Mouse (Mus musculus): ENCODE data around the gene Hsf2bp.
A peak's percentile ranks its signal among the peaks of the same experiment; 100 is the strongest.

Hsf2bp gene

DNA sequence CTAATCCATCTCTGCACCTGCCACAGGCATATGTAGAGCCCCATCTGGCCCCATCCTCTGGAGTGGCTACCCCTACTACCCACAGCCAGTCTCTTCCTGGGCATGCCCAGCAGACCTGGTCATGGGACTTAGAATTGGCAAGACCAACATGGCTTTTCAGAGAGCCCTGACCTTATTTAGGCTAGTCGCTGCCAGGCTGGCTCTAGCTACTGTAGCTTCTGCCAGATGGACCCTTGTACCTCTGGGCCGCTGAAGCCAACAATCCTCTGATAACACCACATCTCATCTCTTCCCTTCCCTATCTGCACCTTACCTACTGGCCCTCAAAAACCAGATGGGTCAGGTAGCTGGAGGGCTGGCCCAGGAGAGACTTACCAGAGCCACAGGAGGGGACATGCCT is 127.2 kb downstream of the Hsf2bp start:
- no peak for DNase-seq (ENCODE audit: low spot score in 2 of 2)

DNA sequence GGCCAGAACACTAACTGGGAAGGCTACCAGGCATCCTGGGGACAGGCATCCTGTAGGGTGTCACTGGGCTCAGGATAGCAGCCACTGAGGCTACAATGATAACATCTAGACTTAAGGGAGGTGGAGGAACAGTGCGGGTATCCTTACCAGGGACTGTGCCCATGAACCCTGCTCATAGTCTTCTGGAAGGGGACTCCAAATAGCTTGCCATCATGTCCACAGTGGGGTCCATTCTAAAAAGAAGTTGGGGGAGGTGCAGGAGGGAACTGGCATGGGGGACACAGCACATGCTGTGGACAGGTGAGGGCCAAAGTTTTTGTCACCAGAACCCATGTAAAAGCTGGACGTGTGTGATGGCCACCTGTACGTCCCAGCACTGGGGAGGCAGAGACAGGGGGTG is 129.7 kb downstream of the Hsf2bp start:
- no peak for DNase-seq (ENCODE audit: low spot score in 2 of 2)

DNA sequence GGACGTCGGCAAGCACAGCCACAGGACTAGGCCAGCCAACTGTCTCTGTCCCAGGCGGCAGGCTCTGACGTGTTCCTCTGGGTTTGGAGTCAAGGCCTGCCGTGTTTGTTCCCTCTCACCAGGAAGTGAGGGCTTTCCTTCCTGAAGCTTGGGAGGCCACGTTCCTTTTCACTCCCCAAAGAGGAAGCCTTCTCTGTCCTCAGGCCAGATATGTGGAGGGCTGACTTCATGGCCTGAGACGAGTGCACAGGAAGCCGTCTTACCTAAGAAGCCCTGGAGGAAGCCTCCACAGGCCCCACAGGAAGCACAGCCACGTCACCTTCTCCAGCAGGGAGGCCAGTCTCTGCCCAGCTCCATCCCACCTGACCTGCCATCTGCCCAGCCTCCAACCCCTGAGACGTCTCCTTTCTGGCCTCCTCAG is 130.3 kb downstream of the Hsf2bp start:
- peak; percentile 22 to 34 for DNase-seq (ENCODE audit: low spot score in 2 of 2)

DNA sequence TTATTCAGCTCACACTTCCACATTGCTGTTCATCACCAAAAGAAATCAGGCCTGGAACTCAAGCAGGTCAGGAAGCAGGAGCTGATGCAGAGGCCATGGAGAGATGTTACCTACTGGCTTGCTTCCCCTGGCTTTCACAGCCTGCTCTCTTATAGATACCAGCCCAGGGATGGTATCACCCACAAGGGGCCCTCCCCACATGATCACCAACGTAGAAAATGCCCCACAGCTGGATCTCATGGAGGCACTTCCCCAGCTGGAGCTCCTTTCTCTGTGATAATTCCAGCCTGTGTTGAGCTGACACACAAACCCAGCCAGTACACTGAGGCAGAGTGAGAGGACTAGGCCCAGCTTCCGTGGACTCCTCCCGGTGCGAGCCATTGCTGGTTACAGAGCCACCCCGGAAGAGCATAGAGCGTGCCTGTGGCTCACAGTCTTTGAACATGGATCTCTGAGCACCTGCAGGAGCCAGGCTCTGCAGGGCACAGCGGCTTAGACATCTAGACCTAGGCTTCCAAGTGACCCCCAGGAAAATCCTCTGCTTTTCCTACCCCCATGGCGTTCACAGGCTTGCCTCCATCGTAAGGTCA is 130.9 kb downstream of the Hsf2bp start:
- no peak for DNase-seq (ENCODE audit: low spot score in 2 of 2)

DNA sequence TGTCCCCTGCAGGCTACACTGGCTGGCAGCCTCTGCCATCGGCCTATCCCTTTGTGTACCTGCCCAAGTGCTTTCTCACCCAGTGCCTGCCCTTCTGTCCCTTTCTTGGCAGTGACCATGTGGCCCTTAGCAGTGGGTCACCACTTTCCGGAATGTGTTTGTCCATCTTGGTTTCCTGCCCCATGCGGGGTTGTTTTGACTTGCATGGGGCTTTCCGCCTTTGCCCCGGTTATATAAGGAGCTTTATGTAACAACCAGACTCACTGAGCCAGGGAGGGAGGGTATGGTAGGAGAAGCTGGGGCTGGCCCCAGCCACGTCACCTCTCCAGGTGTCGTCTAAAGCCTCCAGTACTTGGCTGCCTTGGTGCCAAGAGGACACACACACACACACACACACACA is 132.1 kb downstream of the Hsf2bp start:
- peak in 1 of 2 experiments; percentile 13 for DNase-seq (ENCODE audit: low spot score in 2 of 2)

DNA sequence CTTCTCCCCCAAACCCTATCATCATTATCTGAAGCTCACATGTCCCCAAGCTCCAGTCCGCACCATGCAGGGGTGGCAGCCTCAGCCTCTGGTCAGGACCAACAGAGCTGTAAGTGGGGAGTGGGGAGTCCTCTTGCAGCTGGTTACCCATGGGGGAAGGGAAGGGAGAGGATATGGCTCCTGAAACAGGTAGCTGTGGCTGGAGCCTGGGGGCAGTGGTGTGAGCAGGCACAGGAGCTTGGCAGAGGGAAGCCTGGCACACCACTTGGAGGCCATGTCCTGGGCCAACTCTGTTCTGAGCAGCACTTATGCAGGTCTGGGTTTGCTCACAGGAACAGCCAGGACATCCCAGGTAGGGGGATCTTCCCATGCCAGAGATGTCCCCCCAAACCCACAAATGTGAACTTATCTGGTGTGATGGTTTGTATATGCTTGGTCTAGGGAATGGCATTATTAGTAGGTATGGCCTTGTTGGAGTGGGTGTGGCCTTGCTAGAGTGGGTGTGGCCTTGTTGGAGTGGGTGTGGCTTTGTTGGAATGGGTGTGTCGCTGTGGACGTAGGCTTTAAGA is 133.4 kb downstream of the Hsf2bp start:
- no peak for DNase-seq (ENCODE audit: low spot score in 2 of 2)

DNA sequence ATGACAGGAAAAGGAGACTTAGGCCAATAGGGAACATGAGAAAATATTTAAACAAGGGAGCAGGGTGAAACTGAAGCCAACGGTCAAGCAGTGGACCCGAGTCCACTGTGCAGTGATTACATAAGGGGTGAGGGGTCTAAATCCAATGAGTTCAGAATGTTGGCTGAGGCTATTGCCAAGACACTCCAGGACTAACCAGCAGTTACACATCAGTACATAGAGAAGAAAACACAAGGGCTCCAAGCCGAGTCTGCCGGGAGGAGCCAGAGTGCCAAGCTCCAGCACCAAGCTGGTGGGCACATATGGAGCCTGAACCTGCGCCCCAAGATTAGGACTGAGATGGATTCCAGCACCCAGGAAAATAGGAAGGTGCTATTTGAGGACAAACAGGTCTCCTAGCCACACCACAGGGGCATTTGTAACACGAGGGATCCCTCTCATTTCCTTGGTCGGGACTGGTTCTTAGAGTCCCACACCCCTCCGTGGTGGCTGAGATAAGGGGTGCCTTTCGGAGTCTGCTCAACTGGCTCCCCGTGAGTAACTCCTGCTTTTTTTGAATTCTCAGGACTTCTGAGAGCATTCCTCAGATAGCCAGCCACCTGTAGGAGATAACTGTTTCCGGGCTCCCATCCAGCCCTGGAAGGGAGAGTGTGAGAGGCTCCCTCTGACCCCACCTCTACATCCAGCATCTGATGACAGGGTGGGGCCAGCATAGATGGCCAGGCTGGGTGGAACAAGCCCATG is 134.5 kb downstream of the Hsf2bp start:
- no peak for DNase-seq (ENCODE audit: low spot score in 2 of 2)

DNA sequence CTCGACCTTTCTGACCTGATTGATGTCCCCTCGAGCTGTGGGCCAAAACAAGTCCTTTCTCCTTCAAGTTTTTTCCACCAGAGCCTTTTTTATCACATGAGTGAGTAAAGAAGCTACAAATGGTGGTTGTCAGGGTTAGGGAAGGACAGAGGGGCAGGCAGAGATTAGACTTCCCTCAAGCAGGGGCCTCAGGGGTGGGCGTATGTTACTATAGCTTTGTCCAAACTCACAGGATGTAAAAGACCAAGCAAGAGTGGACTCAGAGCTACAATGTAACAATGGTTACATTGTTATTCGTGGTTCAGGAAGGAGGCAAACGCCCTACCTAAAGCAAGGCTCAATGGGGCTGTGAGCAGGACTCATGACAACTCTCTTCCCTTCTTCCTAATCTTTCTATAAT is 137.2 kb downstream of the Hsf2bp start:
- DNase-seq (ENCODE audit: low spot score in 2 of 2), result no peak

DNA sequence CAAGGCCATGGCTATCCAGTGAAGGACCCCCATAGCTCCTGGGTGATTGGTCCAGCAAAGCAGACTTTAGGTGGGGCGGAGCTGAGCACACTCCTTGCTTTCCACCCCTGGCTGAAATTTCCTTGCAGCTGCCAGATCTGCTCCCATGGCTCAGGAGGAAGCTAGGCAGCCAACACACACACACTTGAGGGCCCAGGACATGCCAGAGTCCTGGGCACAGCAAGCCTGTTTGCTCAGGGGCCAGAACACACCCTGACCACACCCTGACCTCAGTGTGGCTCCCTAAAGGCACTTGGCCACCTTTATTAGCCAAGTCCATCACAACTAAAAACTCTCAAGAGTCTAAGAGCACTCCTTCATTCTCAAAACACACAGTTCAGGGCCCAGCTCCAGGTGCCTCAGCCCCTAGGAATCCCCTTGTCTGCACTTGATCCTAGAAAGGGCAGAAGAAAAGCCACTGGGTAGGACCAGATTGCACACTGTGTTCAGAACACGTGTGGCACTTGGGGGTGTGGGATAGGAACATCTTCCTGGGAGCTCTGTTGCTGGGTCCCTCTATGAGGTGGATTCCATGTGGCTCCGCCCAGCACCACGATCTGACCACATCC is 138.9 kb downstream of the Hsf2bp start:
- DNase-seq (ENCODE audit: low spot score in 2 of 2), result no peak

DNA sequence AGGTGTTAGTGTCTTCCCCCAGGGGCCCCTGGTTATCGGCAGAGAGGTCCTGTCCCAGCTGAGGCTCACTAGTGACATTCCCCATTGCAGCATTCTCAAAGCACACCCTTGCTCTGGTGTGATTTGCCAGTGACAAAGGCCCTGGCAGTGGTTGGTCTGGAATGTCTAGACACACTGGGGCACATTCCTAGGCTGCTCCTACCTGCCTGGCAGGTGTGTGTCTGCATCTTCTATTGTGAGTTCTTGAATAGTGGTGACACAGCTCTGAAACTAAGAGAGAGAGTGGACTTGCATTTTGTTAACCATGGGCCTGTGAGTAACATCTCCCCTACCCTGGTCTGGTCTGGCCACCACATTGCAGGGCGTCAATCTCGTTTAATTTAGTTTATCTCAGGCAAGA is 139.4 kb downstream of the Hsf2bp start:
- DNase-seq (ENCODE audit: low spot score in 2 of 2), result no peak

DNA sequence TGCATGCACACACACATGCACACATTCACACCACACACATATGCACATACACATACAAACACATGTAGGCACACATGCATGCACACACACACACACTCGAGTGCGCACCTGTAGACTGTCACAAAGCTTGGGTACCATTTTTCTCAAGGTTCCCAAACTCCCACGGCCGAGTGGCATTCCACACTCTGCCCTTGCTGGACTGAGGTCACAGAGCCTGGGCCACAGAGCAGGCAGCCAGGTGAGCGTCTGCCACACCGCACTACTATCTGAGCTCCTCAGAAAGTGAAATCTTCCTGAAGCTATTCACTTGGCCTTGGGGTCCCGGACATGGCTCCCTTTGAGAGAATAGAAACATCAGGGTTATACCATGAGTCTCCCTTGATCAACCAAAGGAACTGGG is 139.8 kb downstream of the Hsf2bp start:
- DNase-seq (ENCODE audit: low spot score in 2 of 2), result no peak
